Mouse (Mus musculus) gastrocnemius, postnatal 14 days (tissue): Measurements from ENCODE around the gene Lmf1. TPM values are rescaled to one million over a fixed set of nuclear protein-coding genes. Genes with fewer than 3 reads are reported as not detected.

Experiments used
- DNase-seq: peaks from one replicate; pipeline ENCODE4 v3.0.0; 2021; ENCODE audit warnings: mixed read lengths
- intact Hi-C: fragments of 180-260 bp; cut with DNase I; formaldehyde crosslinking; loops from one replicate; pipeline ENCODE4 v1.15.1; 2025; ENCODE audit warnings: low total_unique reads
- long read RNA-seq, 2 experiments: library from polyadenylated mRNA; stranded (forward); transcript quantifications; one replicate each; pipeline ENCODE4 v2.0.0; 2021
- total RNA-seq, 2 experiments: library from RNA; stranded (reverse); gene quantifications; 2 replicates each; pipeline ENCODE4 v1.2.3; 2021

Lmf1 gene
- total RNA-seq, result 10 to 100 TPM; 13.1 to 13.8 TPM
- long read RNA-seq, experiment 1, partial matches to known transcripts, result 0 of 20 reads
- long read RNA-seq, experiment 1, other reads (novel, unspliced or antisense), result 19 of 20 reads
- long read RNA-seq, experiment 2, partial matches to known transcripts, result 0 of 26 reads
- long read RNA-seq, experiment 2, other reads (novel, unspliced or antisense), result 22 of 26 reads

- DNase-seq, result peak; percentile 97
- intact Hi-C loops, result no loop called here
These were observed at the start of gene Lmf1 for GRCm38 (mm10) chr17:25578920-25579319. Lmf1 (plus strand) TSS chr17:25579085.

- peak; percentile 17 for DNase-seq
These were observed 48.4 kb upstream of the Lmf1 start for GRCm38 (mm10) chr17:25530357-25531022.

GRCm38 (mm10) chr17:25538945-25539875, 39.7 kb upstream of the Lmf1 start:
- DNase-seq, result peak; percentile 64
- intact Hi-C loops, result no loop called here

More at GRCm38 (mm10) chr17:25530357-25531022, 48.4 kb upstream of the Lmf1 start:
- intact Hi-C loops, result no loop called here

- DNase-seq, result no peak
- intact Hi-C loops, result no loop called here
These were observed 38.2 kb upstream of the Lmf1 start for GRCm38 (mm10) chr17:25540731-25541130.

GRCm38 (mm10) chr17:25541768-25542167, 37.1 kb upstream of the Lmf1 start:
- intact Hi-C loops, result no loop called here
- no peak for DNase-seq

GRCm38 (mm10) chr17:25547026-25547425, 31.9 kb upstream of the Lmf1 start:
- no peak for DNase-seq
- intact Hi-C loops, result no loop called here

- intact Hi-C loops, result no loop called here
- no peak for DNase-seq
These were observed 28.9 kb upstream of the Lmf1 start for GRCm38 (mm10) chr17:25550020-25550419.

GRCm38 (mm10) chr17:25551313-25551712, 27.6 kb upstream of the Lmf1 start:
- DNase-seq, result no peak
- intact Hi-C loops, result no loop called here

GRCm38 (mm10) chr17:25555159-25555558, 23.7 kb upstream of the Lmf1 start:
- DNase-seq, result no peak

GRCm38 (mm10) chr17:25555666-25556629, 22.9 kb upstream of the Lmf1 start:
- no peak for DNase-seq
- intact Hi-C loops, result no loop called here

More at GRCm38 (mm10) chr17:25555159-25555558, 23.7 kb upstream of the Lmf1 start:
- intact Hi-C loops, result no loop called here

GRCm38 (mm10) chr17:25556630-25557354, 22.1 kb upstream of the Lmf1 start:
- no peak for DNase-seq
- intact Hi-C loops, result no loop called here

GRCm38 (mm10) chr17:25559634-25560033, 19.3 kb upstream of the Lmf1 start:
- DNase-seq, result no peak
- intact Hi-C loops, result no loop called here

GRCm38 (mm10) chr17:25560554-25561222, 18.2 kb upstream of the Lmf1 start:
- intact Hi-C loops, result no loop called here
- no peak for DNase-seq

- DNase-seq, result no peak
- intact Hi-C loops, result no loop called here
These were observed 17.5 kb upstream of the Lmf1 start for GRCm38 (mm10) chr17:25561223-25562028.

- intact Hi-C loops, result no loop called here
- DNase-seq, result no peak
These were observed 14.4 kb upstream of the Lmf1 start for GRCm38 (mm10) chr17:25564481-25564880.

GRCm38 (mm10) chr17:25565244-25565643, 13.6 kb upstream of the Lmf1 start:
- no peak for DNase-seq
- intact Hi-C loops, result loop anchor here (5.0 kb wide), 1 partner anchor 132 kb away; no protein-coding TSS in a partner anchor
